Mouse (Mus musculus) liver (tissue): Measurements from ENCODE around the gene Tmc5.

Experiments
- DNase-seq: peaks from one replicate; pipeline ENCODE4 v3.0.0-alpha.2; 2020; ENCODE audit warnings: mixed read lengths

The Tmc5 gene

GRCm38 (mm10) chr7:118698882-118699281, 101.8 kb downstream of the Tmc5 start:
- no peak for DNase-seq

- no peak for DNase-seq
Observed at GRCm38 (mm10) chr7:118703144-118703561, 106.1 kb downstream of the Tmc5 start.

DNA sequence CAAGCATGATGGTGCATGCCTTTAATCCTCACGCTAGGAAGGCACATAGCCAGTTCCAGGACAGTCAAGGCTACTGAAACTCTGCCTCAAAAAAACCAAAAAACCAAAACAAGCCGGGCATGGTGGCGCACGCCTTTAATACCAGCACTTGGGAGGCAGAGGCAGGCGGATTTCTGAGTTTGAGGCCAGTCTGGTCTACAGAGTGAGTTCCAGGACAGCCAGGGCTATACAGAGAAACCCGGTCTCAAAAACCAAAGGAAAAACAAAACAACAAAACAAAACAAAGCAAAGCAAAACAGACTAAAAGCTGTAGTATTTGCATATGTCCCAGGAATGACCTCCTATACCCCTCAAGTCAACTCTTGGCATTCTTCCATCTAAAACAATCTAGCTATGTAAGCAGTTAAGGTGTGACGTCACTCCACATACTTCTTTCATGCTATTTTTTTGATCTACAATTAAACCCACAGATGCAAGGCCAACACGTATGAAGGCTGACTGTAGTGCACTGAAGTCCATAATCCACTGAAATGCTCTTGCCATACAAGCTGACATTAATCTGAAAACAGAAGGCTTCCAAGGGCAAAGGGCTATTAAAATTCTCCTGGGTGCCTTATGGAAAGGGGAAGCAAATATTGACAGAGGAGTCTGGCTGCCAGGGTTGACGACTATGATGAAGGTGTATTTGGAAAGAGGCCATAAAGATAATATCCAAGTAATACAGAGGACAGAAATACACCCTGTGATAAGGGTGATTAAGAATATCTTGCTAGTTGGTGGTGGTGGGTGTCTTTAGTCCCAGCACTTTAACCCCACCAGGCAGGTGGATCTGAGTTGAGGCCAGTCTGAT, 107.1 kb downstream of the Tmc5 start:
- no peak for DNase-seq

GRCm38 (mm10) chr7:118705101-118705961, 108.2 kb downstream of the Tmc5 start, which contains the start of gene Gde1:
Gene Gde1, minus strand, starts transcription at chr7:118705778.
- DNase-seq, result peak; percentile 91

DNA sequence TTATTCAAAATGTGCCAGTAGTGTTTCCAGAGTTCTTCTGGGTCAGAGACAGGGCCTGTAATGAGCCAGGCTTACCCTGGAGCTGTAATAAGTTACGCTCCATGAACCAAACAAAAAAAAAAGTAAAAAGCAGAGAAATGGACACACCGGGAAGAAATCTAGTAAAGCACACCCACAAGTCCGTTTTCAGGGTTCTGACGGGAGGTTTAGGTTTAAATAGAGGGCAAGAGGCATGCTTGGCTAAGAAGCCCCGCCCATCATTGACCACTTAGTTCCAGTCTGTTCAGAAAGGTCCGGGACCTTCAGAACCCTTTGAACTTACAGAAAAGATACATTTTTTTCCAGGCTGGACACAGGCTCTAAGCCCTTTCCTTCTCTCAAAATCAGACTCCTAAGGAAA, 109.0 kb downstream of the Tmc5 start:
- no peak for DNase-seq

- DNase-seq, result no peak
Observed at GRCm38 (mm10) chr7:118706488-118706887, 109.4 kb downstream of the Tmc5 start.

DNA sequence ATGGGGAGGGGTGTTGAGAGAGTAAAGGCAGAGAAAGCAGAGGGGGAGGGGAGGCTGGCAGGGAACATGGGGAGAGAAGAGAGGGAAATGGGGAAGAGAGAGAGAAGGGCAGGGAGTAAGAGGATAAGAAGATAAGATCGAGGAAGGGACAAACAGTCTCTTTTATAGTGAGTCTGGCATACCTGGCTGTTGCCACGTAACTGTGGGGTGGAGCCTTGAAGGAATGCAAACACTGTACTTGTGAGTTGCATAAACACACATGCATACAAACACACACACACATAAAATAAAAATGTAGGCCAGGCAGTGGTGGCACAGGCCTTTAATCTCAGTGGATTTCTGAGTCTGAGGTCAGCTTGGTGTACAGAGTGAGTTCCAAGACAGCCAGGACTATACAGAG, 110.1 kb downstream of the Tmc5 start:
- DNase-seq, result no peak

DNA sequence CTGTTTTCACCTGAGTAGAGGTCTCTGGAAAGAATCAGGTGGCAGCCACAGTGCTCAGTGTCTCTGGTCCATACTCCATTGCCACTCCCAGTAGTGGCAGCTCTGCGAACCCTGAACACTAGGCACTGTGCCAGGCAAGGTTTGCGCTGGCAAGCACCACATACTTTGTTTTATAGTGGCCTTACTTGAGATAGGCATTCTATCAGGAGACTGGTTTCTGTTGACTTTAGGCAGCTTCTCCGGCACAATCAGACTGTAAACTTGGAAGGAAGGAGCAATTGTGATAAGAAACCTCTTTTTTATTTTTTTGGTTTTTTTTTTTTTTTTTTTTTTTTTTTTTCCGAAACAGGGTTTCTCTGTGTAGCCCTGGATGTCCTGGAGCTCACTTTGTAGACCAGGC, 110.9 kb downstream of the Tmc5 start:
- DNase-seq, result no peak

DNA sequence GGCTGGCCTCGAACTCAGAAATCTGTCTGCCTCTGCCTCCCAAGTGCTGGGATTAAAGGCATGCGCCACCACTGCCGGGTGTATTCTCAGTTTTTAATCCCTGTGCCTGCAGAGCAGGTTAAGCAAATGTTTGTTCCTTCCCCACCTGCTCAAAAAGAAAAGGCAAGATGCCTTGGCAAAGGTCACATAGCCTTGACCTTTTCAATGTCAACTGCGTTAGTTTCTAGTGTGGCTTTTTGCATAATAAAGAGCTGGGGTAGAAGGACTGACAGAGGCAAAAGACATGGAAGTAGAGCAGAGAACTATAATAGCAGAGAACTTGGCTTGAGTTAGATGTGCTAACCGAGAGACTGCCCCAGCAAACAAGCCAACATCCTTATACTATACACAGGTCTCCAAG, 113.7 kb downstream of the Tmc5 start:
- no peak for DNase-seq

- peak; percentile 94 for DNase-seq
Observed at GRCm38 (mm10) chr7:118712228-118713173, 115.4 kb downstream of the Tmc5 start, which contains the start of gene Ccp110. Gene Ccp110, plus strand, starts transcription at chr7:118712552.

DNA sequence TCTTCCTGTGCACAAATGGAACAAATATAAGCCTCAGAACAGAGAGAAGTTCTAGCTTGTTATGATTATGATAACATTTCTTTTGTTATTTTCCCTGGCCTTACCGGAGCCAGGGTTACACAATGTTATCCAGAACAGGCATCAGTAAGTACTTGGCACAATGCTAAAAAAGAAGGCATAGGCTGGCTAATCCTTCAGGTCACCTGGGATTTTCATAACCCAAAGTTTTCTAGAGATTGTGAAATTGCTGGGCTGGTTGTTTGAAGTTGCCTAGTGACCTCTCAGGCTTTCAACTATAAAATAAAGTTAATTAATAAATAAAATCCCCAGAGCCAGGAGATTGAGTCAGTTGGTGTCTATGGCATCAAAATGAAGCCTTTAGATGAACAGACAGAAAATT, 117.8 kb downstream of the Tmc5 start:
- DNase-seq, result no peak

DNA sequence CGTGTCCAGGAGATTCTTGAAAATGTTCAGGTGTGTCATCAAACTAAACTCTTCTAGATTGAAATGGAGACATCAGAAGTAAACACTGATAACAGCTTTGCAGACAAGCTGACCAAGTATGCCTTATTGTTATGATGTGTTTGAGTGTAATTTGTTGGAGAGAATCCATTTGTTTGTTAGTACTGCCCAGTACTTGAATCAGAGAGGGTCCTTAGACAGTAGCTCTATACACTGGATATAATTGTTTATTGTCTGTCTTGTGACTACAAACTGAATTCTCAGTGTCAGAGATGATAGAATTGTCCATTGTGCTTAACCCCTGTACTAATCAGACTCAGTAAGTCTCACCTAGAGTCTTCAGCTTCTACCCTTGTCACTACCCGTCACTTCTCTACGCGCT, 121.0 kb downstream of the Tmc5 start:
- no peak for DNase-seq

GRCm38 (mm10) chr7:118723927-118724326, 126.8 kb downstream of the Tmc5 start:
- DNase-seq, result no peak
